Mouse (Mus musculus) central nervous system, embryonic 14 days (tissue): ENCODE data around the gene Olfr366. TPM values are rescaled to one million over a fixed set of nuclear protein-coding genes. Genes with fewer than 3 reads are reported as not detected.

Source experiments
- polyA plus RNA-seq: library from polyadenylated mRNA; depleted of rRNA; stranded (reverse); fragments of >200 nt; gene quantifications from 2 replicates; pipeline ENCODE4 v1.2.3, GENCODE M21; 2012; rRNA removed

Olfr366 gene
- not detected in 2 replicates for polyA plus RNA-seq

GRCm38 (mm10) chr2:37211274-37211673 lies at the start of gene Olfr366:
TSS of gene Olfr366 (plus strand) at chr2:37211574.

DNA sequence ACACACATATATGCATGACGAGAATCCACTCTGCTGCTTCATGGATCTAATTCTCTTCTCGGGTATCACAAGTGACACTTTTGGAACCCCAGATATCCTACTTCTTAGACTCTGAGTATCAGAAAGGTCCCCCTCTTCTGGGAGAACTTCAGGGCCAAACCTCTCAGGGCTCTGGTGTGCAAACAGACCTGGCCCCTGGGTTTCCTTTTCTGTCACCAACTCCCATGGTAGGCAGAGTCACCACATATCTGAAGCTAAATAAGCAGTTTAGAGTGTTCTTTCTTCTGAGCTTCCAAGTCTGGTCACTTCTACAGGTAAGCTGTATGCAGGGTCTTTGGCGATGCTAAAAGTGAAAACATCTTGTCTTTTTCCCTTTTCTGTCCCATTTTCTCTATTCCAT lies 23.5 kb upstream of the Olfr366 start, which contains the start of gene Olfr365:
TSS of gene Olfr365 (plus strand) at position 301 of the 400 bp plus-strand sequence.

Other genes starting within 250 kb of the Olfr366 start
- gene Olfr357, start 217.7 kb upstream of the Olfr366 start, polyA plus RNA-seq: not detected in 2 replicates
- not detected in 2 replicates for gene Olfr358, start 202.2 kb upstream of the Olfr366 start, polyA plus RNA-seq
- gene Olfr360, start 145.8 kb upstream of the Olfr366 start, polyA plus RNA-seq: not detected in 2 replicates
- gene Olfr361, start 122.3 kb upstream of the Olfr366 start, polyA plus RNA-seq: not detected in 2 replicates
- not detected in 2 replicates for gene Olfr362, start 93.7 kb upstream of the Olfr366 start, polyA plus RNA-seq
- gene Olfr364-ps1, start 72.3 kb upstream of the Olfr366 start, polyA plus RNA-seq: not detected in 2 replicates
- gene Olfr365, start 23.4 kb upstream of the Olfr366 start, polyA plus RNA-seq: not detected in 2 replicates
- not detected in 2 replicates for gene Olfr368, start 114.9 kb downstream of the Olfr366 start, polyA plus RNA-seq
- 45.9 and 52.9 TPM in 2 replicates for gene Pdcl, start 147.8 kb downstream of the Olfr366 start, polyA plus RNA-seq
- gene Rc3h2, start 211.3 kb downstream of the Olfr366 start, polyA plus RNA-seq: 24.4 and 26.7 TPM in 2 replicates
- 10.1 and 10.4 TPM in 2 replicates for gene Zbtb26, start 231.6 kb downstream of the Olfr366 start, polyA plus RNA-seq
- 12.5 and 14.4 TPM in 2 replicates for gene Zbtb6, start 231.6 kb downstream of the Olfr366 start, polyA plus RNA-seq
- 52.1 and 57.3 TPM in 2 replicates for gene Rabgap1, start 231.7 kb downstream of the Olfr366 start, polyA plus RNA-seq